Mouse (Mus musculus) fibroblast of lung, adult 2 months (primary cell): ENCODE data around the gene Gm12394.
"Not testable (repeated sequence)": the region's sequence is repeated elsewhere in the genome, so short reads cannot be mapped to it uniquely, and the experiment has no call there.

Source experiments
- DNase-seq: peaks from one replicate; pipeline ENCODE4 v3.0.0-alpha.2; 2011; ENCODE audit warnings: low read depth

Gm12394 gene

DNA sequence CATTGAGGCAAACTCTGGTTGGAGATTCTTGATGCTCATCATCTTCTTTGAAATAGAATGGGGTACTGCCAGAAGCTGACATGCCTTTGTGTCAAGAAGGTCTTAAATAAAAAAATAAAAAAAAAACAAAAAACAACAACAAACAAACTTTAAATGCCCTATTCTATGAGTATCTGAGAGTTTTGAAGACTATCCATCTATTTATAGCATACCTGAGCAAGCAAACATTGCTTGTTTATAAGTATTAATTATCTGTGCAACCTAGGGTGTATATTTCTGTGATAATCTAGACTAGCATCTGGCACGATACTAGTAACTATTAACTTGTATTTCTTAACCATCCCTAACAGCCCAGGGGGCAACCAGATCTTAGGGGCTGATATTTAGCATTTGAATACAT lies at the start of gene Gm12394:
Gene Gm12394 (minus strand): TSS at position 101 of the 400 bp plus-strand sequence.
- not testable (repeated sequence) for DNase-seq

DNA sequence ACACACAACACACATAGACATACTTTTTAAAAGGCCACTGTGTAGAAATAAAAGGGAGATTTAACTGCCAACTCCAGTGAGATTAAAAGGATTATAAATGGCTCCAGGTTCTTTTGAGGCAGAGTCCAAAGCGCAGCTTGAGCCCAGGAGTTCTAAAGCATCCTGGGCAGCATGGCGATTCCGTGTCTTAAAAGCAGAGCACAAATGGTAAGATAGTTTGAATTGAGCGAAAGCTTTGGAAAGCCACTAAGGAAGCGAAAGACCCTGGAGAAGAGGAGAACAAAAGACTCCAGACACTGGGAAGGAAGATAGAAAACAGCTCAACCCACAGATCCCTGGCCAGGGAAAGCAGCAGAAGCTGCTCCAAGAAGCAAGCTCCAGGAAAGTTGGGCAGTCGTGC lies 48.4 kb upstream of the Gm12394 start:
- no peak for DNase-seq

DNA sequence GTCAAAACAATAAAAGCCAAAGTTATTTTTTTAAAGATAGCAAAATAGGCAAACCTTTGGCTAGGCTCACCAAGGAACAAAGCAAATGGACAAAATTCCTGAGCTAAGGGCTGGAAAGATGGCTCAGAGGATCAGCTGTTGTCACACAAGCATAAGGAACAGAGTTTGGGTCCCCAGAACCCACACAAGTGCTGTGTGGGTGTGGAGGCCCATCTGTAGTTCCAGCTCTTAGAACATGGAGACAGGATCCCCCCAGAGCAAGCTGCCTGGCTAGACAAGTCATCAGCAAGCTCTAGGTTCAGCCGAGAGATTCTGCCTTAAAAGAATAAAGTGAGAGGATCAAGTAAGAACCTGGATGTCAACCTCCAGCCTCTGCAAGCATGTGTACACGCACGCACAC lies 48.0 kb upstream of the Gm12394 start:
- no peak for DNase-seq

DNA sequence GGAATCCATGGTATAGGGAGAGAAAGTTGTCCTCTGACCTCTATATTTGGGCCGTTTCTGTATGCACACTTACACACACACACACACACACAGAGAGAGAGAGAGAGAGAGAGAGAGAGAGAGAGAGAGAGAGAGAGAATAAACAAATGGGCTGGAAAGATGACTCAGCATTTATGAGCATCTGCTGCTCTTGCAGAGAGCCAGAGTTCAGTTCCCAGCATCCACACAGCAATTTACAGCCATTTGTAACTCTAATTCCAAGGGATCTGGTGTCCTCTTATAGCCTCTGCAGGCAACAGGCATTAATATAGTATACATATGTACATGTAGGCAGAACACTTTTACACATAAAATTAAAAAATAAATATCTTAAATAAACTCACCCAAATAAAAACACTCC lies 47.4 kb upstream of the Gm12394 start:
- no peak for DNase-seq

DNA sequence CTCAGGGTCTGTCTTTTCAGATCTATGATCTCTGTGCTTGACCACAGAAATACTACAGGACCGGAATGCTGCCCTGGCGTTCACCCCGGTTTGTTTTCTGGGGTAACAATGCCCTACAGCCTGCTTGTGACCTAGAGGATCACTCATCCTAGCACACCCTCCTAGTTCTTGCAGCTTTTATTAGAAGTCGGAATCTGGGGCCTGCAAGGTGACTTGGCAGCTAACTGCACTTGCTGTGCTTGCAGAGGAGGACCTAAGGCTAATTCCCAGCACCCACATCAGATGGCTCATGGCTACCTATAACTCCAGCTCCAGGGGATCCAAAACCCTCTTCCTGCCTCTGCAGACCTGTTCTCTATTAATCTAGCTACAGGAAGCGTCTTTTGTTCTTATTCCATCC lies 46.2 kb upstream of the Gm12394 start:
- no peak for DNase-seq

DNA sequence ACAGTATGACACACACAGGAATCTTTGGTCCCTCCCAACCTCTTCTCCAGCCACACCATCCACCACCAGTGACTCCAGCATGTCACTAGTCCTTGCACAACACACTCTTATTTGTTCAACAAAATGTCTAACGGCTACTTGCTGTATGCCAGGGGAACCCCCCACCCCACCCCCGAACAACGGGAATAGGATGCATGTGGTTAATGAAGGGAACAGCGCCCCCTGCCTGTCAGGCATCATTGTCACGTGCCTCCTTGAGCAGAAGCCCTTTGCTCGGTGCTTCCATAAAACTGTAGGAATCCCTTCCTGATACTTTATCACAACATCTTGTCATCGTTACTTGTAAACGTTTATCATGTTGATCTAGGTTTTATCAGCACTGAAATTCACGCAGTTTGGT lies 45.6 kb upstream of the Gm12394 start:
- DNase-seq, result no peak

DNA sequence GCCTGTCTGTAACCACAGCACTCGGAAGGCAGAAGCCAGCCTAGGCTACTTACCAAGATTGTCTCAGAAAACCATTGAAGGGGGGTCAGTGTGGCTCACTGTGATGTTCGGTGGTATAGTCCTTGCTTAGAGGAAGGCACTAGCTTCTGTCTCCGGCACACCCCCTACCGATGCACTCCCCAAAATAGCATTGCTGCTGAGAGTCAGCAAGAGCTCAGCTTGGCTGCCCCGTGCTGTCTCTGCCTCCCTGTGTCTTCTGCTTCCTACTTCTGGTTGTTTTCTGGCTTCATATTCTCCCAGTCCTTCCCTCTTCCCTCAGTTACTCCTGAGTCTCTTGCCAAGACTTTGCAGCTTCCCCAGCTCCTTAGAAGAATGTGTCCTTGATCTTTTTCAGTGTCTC lies 44.3 kb upstream of the Gm12394 start:
- DNase-seq, result no peak

DNA sequence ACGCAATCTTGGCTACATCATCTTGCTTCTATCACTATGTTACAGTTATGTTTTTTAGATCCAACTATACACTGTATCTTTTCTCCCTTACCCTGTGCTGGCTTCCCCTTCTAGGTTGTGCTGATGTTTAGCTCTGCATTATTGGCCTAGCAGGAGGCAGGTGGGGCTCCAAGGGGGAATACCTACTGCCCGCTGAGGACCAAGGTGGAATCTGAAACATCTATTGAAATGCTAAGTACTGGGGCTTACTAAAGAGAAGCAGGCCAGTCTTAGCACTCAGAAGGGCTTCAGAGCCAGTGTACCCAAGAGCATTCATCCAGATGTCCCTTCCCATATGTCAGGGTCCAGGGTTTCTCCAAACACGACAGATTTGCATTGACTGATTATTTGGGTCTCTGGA lies 42.3 kb upstream of the Gm12394 start:
- no peak for DNase-seq

DNA sequence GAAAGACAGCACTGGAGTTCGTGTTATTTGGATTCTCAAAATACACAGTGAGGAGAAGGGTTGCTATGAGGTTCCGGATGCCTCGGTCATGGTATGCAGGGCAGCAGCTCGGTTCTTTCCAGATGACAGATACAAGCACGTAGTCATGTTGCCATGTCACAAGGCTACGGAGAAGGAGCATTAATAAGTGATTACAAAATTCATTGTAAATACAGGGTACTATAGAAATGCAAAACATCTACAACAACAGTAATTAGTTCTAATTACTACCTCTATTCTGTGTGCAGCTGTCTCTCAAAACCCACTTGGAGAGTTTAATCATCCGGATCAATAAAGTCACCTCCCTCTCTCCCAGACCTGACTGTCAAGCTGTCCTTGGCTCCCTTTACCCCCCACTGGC lies 38.5 kb upstream of the Gm12394 start:
- DNase-seq, result no peak

DNA sequence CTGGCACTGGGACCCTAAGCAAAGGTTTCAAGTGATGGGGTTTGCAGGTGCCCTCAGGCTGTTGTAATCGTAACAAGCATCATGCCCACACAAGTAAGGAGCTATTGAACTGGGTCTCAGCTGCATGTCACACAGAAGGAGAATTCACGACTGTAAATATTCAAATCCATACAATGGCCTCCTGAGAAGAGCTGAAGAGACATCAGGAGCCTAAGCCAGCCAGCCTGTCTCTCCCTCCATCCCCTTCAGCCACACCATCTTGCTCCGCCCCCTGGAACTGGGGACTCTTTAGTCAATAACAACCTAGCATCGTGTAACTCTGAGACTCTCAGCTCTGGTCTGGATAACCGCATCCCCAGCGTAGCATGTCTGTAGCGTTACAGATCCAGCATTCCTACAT lies 34.6 kb upstream of the Gm12394 start:
- DNase-seq, result no peak

DNA sequence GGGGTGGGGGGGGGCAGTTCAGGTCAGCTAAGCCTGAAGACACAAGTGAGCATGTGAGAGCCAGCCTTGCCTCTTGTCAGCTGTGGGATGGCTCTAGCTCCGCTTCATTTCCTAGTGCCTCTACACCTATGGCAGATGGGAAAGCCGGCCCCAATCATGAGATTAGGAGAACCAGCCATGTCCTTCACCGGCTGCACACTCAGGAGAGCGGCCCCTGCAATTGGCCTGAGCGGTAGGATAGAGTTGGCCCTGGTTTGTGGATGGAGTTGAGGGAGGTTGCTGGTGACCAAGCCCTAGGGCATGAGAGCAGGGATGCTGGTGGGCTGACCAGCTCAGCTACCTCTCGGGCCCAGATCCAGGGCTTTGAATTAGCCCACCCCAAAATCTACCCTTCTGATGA lies 32.2 kb upstream of the Gm12394 start:
- DNase-seq, result no peak

DNA sequence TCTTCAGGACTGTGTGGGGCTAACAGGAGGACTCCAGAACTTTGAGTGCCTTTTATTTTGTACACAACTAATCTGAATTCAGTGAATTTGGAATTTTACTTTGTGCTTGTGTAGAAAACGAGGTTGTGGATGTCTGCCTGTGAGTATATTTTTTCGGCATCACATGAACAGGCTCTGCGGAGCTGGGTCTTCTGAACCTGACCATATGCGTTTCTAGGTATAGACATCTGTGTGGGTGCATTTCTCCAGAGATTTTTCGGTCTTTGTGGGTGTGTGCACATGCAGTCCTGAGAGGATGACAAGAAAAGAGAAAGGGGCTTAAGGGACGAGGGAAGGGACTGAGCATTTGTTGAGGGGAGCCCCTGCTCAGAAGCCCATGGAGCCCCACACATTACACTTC lies 30.4 kb upstream of the Gm12394 start:
- DNase-seq, result no peak

DNA sequence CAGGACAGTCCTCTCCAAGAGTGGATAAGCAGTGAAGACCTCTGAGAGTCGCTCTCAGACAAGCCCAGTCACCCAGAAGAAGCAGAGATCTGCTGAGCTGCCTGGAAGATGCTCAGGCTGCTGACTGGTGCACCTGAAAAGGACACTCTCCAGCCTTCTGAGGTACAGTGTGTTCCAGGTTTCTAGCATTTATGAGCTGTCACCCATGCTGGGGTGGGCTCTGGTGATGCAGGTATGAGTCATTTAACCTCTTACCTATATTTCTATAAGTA lies 24.0 kb upstream of the Gm12394 start:
- no peak for DNase-seq

DNA sequence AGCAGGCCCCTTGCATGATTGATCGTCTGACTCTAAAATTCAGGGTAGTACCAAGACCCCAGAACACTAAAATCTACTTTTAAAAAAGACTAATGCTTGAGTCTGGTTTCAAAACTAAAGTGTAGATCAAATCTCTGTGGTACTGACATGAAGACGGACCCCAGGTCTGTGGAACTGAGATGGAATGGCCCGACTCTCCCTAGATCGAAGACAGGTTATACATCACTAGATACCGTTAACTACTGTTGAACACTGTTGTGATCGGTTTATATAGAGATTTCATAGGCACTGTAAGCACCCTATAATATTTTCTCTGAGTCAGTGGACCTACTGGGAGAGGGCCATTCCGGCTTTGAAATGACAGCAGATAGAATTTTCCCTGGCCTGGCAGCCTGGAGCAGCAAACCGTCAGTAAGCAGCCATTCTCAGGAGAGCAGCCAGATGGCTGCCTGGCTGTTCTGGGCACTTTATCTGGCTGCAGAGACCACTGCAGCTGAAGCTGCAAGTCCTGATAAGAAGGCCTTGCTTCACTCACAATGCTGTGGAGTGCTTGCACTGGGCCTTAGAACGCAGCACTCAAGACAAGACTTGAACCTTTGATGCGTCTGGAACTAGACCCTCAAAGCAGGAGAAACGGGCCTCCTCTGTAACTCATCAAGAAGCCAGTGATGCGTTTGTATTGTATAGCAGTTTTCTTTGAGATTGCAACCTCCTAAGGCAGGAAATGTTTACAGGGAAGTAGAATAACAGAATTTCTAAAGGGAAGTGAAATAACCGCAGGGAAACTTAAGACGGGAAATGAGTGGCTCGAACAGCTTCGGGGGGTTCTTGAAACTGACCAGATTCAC lies 23.5 kb upstream of the Gm12394 start:
- DNase-seq, result no peak

DNA sequence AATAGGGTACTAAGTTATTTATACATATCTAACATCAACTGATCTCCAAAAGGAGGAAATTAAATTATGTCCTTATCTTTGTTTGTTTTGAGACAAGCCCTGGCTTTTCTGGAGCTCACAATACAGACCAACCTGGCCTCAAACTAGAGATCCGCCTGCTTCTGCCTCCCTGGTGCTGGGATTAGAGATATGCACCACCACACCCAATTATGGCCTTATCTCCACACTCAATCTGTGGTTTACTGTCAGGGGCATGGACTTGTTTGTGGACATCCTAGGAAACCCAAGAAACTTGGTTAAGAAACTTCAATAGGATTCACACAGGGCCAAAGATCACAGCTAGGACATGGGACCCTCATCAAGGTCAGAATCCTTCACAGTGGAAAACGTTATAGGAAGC lies 21.1 kb upstream of the Gm12394 start:
- no peak for DNase-seq

DNA sequence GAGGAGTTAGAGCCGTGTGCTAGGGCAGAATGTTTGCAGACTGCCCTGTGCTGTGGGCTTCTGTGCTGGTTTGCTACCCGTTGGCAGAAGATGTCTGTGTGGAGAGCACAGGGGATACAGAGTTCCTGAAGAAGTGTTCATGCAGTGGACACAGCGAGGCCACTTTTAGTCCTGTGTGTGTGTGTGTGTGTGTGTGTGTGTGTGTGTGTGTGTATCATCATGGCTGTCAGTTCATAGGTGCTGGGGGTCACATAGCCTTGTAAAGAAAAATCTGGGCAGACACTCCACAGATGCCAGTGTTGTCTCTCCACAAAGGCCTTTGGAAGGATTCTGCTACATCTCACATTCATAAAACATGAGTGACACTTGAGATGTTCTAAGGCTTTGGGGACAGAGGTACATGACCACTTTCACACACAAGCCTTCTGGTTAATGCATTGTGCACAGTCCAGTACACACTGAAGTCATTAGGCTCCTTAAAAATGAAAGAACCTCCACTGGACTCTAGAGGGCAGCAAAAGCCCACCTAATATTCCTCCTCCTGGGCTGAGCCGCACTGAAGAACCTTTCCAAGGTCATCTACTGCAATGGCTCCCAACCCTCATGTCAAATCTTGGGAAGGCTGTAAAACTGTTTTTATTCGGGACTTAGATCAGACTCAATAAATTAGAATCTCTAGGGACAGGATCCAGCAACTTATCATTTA lies 20.2 kb upstream of the Gm12394 start:
- peak; percentile 26 for DNase-seq

DNA sequence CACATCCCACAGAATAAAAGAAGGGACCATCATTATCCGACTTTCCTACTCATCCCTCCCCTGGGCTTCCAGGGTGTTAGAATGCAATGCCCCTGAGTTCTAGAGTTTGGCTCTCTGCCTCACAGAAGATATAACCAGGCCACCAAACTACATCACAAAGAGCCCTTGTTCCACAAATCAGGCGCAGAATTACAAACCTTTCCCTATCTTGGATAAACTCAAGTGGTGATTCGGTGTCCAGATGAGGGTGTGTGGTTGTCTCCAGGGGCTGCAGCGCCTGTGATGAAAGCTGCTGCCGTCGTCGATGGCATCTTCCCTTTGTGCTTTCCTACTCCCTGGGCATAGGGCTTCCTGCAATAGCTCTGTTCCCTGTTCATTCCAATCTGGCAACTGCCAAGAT lies 17.6 kb upstream of the Gm12394 start, which contains the start of gene Fam205c:
Gene Fam205c (minus strand): TSS at position 101 of the 400 bp plus-strand sequence.
- no peak for DNase-seq

DNA sequence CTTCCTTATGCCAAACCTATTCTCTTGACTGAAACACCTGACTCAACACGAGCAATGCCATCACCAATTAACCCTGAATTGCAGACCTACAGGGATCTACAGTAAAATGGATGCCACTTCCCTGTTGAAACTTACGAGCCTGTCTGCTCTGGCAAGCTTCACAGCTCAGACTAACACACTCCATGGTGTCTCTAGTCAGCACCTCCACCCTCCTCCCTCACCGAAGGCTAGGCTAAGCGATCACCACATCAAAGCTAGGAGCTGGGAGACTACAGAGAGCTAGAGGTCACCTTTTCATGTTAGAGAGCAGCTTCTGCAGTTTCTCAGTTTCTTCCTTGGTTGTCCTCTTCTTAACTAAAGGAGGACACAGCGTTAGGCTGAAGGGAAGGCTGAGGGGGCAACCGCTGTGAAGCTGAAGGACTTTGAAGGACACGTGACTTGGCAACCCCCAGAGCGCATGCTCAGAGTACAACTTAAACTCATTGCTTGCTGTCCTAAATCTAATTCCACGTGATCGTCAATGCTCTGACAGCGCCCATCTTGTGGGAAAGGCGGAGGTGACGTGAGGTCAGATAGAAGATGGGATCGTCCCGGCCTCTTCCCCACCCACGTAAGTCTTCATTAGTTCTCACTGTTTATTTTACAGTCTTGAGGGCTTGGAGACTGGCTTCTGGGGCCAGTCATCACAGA lies 16.3 kb upstream of the Gm12394 start:
- no peak for DNase-seq

DNA sequence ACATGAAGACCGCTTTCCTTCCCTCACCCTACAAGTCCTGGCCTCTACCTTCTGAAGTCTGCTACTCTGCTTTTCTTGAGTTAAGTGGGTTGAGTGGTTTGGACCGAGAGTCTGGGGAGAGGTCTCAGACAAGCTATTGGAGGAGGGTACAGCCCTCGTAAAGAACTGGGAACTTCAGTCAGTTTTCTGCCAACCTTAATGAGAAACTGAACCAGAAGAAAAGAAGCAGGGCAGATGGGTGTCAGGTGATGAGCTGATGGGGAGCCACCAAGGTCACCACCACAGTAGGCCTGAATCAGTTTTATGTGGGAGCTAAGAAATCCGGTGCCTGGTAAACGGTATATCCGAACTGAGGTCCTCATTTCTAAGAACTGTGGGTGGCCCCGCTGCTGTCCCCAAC lies 15.6 kb upstream of the Gm12394 start:
- no peak for DNase-seq

DNA sequence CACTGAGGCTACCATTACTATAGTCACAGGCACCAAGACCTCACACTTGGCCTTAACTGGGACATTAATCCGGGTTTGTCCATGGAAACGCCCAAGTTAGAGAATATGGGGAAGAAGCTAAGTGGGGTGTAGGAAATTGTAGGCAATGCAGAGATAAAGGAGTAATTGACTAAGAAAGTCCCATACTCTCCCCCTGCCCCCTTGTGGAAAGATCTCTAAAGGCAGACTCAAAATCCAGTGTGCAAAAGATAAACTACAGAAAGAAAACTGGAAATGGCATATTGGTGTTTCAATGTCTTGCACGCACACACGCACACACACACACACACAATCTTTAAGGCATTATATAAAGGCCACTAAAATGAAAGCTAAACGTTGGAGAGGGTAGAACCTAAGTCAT lies 14.2 kb upstream of the Gm12394 start:
- no peak for DNase-seq

DNA sequence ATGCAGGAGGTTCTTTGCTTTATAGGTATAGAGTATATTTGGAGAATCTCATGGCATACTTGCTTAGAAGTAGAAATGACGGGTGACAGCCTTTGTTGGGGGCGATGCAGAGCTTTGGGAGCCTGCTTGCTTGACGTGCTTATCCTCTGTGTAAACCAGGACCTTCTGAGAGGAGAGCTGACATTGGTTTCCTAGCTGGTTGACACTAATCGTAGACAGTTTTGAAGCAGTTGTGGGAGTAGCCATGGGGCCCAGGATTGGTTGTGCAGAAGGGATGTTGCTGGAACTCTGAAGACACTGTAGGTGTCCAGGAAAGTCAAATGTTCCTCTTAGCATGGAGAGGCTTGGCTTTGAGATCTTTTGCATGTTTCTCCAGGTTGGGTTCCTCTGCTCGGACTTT lies 11.6 kb upstream of the Gm12394 start:
- no peak for DNase-seq

DNA sequence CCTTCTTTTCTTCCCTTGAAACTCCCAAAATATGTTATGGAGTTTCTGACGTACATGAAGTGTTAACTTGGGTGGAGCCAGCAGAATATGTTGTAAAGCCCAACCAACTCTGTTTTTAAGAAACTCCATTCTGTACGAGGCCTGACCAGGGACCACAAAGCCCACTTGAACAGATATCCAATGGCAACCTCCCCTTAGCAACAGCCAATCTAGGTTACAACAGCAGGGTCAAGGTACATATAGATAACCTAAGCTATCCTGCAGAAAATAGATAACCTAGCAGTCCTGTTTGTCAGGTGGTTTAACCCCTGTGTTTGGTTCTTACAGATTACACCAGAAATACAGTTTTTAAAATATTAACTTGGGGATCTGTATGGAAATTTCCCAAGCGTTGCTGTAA lies 10.8 kb upstream of the Gm12394 start:
- no peak for DNase-seq

DNA sequence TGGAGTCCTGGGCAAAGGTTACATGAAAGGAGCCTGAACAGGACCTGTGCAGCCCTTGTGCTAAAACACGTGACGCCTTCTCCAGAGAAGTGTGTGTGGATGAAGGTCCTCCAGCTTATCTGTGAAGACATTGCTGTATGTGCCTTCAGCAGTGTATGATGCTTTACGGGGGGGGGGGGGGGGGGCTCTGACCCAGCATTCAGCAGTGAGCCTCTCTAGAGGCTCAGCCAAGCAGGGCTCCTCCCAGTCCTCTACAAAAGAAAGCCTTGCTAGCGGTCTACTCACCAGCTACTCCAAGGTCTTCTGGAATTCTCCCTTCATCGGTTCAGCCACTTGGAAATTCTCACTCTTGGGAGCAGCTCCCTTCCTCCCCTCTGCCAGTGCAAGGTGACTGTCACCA lies 6.9 kb upstream of the Gm12394 start:
- DNase-seq, result not testable (repeated sequence)
